Mouse (Mus musculus) adrenal gland, postnatal 36 days (tissue): Measurements from ENCODE around the gene Golm1. TPM values are rescaled to one million over a fixed set of nuclear protein-coding genes. Genes with fewer than 3 reads are reported as not detected.
A peak's percentile ranks its signal among the peaks of the same experiment; 100 is the strongest.
"Not testable (repeated sequence)": the region's sequence is repeated elsewhere in the genome, so short reads cannot be mapped to it uniquely, and the experiment has no call there.

Experiments
- DNase-seq, 2 experiments: peaks; one replicate each; pipeline ENCODE4 v3.0.0; 2021; ENCODE audit warnings: mixed read lengths in 1 of 2
- long read RNA-seq, 2 experiments: library from polyadenylated mRNA; stranded (forward); transcript quantifications; one replicate each; pipeline ENCODE4 v2.0.0; 2021; ENCODE audit warnings: borderline sequencing depth in 2 of 2
- total RNA-seq, 2 experiments: library from RNA; stranded (reverse); gene quantifications; 2 replicates each; pipeline ENCODE4 v1.2.3; 2021

Golm1 gene
- 1 to 10 TPM; 8.0 to 8.3 TPM for total RNA-seq
- long read RNA-seq, experiment 1, transcript Golm1-201 (10 exons, 3,954 nt): major isoform, 6 of 7 reads
- long read RNA-seq, experiment 1, partial matches to known transcripts: 0 of 7 reads
- long read RNA-seq, experiment 1, other reads (novel, unspliced or antisense): 1 of 7 reads
- long read RNA-seq, experiment 2, partial matches to known transcripts: 0 of 2 reads
- long read RNA-seq, experiment 2, other reads (novel, unspliced or antisense): 1 of 2 reads

DNA sequence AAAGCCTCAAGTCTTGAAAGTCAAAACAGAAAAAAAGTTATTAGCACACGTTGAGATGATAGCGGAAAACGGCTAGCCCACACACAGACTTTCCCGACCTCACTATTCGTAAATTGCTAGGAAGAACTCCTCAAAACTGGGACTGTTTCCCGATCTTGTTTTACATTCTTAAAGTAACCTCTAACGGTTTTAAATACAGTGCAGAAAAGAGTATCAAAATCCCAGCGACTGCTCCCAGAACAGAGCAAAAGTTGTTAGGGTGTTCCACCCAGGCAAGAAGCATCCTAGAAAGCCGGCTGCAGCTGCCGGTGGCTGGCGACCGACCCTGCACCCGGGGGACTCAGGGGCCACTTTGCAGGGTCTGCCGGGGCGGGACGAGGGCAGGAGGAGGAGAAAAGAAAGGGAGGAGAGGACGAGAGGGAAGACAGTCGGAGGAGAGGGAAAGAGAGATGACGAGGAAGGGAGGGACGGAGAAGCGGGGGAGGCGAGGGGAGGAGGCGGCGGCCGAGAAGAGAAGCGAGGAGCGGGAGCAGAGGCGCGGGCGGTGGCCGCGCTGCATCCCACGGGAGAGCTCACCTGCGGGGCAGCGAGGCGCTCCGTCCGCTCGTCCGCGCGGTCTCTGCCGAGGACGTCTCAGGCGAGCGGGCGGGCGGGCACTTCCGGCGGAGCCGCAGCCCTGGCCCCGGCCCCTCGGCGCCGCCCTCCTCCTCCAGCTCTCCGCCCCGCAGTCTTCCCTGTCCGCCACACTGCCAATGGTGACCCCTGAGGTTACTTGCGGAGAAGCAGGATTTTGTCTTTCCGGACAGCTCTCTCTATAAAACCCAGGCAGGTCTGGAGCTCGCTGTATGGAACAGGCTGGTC is at the start of gene Golm1:
Gene Golm1, minus strand, starts transcription at position 661 of the 861 bp plus-strand sequence.
- DNase-seq: peak; percentile 76 to 85

DNA sequence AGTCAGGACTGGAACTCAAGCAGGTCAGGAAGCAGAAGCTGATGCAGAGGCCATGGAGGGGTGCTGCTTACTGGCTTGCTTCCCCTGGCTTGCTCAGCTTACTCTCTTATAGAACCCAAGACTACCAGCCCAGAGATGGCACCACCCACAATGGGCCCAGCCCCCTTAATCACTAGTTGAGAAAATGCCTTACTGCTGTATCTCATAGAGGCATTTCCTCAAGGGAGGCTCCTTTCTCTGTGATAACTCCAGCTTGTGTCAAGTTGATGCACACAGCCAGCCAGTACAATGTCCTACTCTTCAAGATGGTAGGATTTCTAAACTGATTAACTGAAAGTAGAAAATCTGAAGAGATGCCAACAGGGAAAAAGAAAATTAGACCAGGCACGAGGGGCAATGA is 46.5 kb upstream of the Golm1 start:
- not testable (repeated sequence) for DNase-seq

GRCm38 (mm10) chr13:59719475-59719874 is 43.9 kb upstream of the Golm1 start:
- no peak for DNase-seq

DNA sequence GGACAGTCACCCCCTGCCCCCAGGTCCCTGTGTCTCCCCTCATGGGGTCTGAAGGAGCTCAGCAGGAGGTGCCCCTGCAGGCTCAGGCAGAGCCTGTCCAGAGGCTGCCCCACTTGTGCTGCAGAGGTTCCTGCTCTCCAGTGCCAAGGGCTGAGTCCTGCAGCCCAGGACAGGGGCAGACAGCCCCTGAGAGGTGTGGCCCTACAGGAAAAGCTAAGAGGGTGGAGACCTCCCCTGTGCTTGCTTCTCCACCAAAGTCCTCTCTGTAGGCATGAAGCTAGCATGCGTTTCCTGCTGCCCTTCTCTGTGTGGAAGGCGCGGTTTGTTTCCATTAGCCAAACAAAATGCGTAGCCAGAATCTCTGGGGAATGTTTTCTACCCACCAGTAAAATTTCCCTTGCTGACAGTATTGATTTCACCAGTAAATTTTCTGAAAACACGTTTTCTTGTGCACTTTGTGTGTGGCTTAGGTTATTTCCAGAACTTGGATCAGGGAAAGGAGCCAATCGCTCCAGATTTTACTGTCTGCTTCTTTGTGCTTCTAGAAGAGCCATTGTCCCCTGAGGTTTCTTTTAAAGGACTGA is 43.3 kb upstream of the Golm1 start:
- DNase-seq: not testable (repeated sequence)

DNA sequence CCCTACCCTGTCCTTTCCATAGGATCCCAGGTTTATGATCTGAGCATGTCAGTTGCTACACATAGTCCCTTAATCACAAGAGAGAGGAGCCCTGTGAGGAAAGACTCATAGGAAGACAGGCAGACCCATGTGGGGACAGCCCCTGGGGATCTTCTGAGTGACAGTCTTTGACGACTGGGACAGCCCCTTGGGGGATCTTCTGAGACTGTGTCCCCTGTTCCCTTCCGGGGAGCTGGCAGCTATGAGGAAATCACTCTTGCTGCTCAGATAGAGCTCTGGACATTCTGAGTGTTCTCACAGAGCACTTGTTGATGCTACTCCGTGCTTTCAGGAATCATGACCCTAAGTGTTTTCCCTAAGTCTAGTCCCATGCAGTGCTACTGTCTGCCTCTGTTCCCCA is 38.1 kb upstream of the Golm1 start:
- DNase-seq: no peak

DNA sequence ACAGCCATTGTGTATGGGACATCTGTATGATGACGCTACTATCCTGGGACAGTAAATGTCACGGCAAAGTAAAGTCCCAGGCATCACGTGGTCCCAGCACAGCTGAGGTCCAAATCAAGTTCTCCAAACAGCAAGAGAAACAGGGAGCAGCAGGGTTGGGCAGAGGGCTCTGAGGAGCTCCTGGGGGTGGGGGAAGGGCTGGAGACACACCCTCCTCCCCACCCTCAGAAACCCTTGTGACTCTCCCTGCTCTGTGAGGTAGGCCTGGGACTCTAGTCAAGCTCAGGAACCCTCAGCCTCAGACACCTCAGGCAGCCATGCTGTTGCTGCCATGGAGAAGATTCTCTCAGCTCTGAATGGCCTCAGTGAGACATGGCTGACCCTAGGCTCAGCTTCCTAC is 36.4 kb upstream of the Golm1 start, which contains the start of gene Spata31d1b:
Gene Spata31d1b, plus strand, starts transcription at position 301 of the 400 bp plus-strand sequence.
- DNase-seq: not testable (repeated sequence)

DNA sequence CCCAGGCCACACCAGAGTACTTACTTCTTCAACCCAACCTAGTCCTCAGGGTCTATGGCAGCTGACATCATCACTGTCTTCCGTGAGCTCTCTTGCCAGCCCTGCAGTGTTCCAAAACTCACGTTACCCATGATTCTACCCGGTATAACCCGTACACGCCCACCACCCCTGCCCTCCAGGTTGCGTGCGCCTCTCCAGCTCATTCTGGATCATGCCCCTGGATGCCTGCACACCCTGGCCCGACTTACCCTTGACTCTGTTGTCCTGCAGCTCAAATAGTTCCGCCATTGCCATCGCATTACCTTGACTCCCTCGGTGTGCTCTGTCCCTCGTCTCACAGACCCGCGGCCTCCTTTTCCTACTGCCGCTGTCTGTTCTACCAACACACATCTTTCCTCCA is 34.6 kb upstream of the Golm1 start, which contains the start of gene Spata31d1a:
Gene Spata31d1a, minus strand, starts transcription at position 101 of the 400 bp plus-strand sequence.
- no peak for DNase-seq

DNA sequence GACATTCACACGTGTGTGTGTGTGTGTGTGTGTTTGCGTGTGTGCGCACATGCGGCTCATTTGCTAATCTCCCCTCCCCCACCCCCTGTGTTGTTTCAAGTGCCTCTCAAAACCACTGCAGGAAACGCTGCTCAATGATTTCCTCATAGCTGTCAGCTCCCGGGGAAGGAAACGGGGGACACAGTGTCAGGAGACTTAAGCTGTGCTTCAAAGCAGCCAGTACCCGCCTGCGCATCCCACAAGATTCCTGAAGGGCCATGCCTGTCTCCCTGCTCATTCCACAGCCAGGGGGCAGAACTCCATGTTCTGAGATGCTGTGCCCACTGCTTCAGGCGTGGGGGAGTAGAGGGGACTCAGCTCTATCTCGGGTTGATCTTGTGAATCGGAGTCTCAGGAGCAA is 29.0 kb upstream of the Golm1 start:
- DNase-seq: peak in 1 of 2 experiments; percentile 14

GRCm38 (mm10) chr13:59703514-59703913 is 27.9 kb upstream of the Golm1 start:
- no peak for DNase-seq

DNA sequence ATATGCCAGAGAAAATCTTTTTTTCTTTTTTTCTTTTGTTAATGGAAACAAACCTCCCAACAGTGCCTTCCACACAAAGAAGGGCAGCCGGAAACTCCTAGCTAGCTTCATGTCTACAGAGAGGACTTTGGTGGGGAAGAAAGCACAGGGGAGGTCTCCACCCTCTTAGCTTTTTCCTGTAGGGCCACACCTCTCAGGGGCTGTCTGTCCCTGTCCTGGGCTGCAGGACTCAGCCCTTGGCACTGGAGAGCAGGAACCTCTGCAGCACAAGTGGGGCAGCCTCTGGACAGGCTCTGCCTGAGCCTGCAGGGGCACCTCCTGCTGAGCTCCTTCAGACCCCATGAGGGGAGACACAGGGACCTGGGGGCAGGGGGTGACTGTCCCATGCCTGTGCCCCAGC is 24.5 kb upstream of the Golm1 start:
- DNase-seq: not testable (repeated sequence)

- no peak for DNase-seq
Observed at GRCm38 (mm10) chr13:59699131-59699530, 23.5 kb upstream of the Golm1 start.

DNA sequence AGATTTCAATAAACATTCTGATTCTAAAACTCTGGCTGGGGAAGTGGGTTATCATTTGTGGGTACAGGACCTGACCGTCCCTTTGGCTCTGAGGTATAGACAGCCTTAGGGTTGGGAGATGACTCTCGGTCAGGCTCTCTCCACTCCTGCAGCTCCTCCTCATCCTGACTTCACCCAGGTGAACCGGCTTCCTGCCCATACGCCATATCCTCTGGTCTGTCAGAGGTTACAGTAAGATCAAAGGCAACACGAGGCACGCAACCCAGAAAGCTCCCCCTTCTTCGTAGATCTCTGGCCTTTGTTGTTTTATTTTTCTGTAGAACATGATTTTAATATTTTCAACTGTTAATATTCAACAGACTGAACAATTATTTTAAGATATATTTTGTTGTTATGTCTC is 20.2 kb upstream of the Golm1 start:
- DNase-seq: no peak

- no peak for DNase-seq
Observed at GRCm38 (mm10) chr13:59694008-59694407, 18.4 kb upstream of the Golm1 start, which contains the start of gene 4921517D22Rik. Gene 4921517D22Rik, minus strand, starts transcription at chr13:59694108.

DNA sequence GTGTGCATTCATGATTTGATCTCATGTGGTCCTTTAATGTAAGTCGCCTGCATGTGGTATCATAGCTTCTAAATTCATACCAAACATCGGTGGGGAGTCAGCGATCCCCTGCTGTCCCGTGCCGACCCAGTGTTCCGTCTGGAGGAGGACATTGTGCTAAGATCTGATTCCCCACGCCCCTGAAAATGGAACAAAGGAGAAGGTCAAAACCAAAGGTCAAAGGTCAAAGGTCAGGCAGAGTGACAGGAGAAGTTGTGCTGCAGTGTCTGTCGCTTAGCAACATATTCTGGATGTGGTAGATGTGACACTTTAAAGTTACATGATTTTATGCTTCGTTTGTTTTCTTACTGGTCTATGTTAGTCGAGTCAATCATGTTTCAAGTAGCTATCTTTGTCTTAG is 15.9 kb upstream of the Golm1 start:
- no peak for DNase-seq

DNA sequence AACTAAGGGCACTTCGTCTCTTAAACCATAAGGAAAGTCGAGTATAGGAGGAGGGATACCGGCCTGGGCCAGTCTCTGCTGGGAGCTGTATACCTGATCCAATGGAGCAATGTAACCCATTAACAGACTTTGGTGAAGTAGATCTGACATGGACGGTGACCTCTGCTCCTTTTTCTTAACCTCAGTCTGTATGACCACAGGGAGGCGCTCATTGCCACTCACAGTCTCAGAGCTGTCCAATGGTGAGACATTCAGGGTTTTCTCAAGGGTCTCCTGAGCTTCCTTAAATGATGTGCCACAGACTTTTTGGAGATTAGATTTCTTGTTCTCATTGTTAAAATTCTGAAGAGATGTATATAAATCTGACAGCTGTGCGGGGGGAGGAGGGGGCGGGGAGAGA is 15.0 kb upstream of the Golm1 start:
- DNase-seq: no peak

DNA sequence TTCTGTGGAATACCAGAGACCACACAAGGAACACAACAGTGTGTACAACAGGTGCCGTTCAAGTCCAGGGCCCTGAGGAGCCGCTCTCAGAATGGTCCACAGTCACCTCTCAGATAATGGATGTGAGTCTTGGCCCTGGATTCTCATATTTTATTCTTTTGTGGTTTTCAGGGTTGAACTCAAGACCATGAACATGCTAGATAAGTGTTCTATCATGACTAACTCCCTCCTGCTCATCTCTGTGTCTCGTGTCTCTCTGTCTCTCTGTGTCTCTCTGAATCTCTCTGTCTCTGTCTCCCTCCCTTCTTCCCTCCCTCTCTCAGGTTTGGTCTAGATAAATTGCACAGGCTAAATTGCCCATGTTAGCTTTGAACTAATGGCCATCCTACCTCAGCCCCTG is 14.2 kb upstream of the Golm1 start:
- no peak for DNase-seq

DNA sequence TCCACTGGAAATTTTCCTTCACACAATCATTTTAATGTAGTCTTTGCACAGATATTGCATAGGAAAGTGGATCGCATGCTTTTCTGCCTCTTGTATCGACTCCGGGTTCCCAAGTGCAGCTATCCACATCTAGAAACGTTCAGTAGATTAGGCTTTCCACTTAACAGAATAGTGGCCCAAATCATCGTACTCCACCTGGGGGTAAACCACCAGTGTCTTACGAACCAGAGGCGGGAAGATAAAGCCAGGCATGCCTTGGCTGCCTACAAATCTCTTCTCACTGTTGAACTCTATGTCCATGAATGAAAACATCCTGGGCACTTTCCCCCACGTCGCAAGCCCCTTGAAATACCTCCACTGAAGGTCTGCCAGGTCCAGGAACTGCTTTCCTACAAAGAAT is 13.7 kb upstream of the Golm1 start:
- DNase-seq: no peak

- DNase-seq: peak in 1 of 2 experiments; percentile 29
Observed at GRCm38 (mm10) chr13:59688338-59688770, 12.7 kb upstream of the Golm1 start.

GRCm38 (mm10) chr13:59685236-59685635 is 9.6 kb upstream of the Golm1 start:
- DNase-seq: no peak

- DNase-seq: no peak
Observed at GRCm38 (mm10) chr13:59682629-59683028, 7.0 kb upstream of the Golm1 start.

DNA sequence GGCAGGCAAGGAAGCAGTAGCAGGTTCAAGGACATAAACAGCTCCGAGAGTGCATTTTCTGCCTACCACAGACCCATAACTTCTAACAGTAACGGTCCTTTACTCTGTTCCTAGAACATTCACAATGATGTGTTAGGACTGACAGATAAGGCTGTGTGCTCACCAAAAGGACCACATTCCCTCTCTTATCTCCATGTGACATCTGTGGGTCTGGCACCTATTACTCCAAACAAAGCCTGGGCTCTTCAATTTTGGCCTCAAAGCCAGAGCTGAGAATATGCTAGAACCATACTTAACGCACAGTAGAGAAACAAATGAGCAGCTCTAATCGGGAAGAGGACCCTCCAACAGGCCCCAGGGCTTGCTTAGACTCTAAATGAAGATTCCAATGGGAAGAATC is 4.3 kb upstream of the Golm1 start:
- no peak for DNase-seq

DNA sequence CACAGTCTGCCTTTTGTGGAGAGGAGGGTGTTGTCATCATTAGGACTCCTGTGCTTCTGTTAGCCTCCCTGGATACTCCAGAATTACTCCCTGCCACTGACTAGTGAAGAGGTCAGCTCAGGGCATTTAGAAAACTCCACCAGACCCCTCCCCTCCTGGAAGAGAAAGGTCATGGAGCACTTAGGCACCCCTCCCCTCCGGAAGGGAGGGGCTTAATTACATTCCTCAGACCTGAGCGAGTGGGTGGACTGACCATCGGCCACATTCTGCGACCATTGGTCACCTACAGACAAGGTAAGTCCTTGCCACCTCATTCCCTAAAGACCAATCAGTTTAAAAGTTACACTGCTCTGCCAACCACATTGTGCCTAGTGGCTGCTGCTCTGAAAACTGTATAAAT is 3.7 kb upstream of the Golm1 start:
- DNase-seq: no peak
